Mouse (Mus musculus) neural tube, embryonic 12.5 days (tissue): Measurements from ENCODE around the gene Tpsb2. TPM values are rescaled to one million over a fixed set of nuclear protein-coding genes. Genes with fewer than 3 reads are reported as not detected.

Experiments used
- polyA plus RNA-seq: library from polyadenylated mRNA; unstranded; fragments of >200 nt; fragmentation: Nextera tagmentation; extraction: Ambion mirVana; gene quantifications from 2 replicates; pipeline ENCODE4 v1.2.1, GENCODE M21; 2016

Tpsb2 gene
- polyA plus RNA-seq, 1 experiment from 2014 or later: not detected

Other genes with a start within 250 kb of the Tpsb2 start
- not detected in 2 replicates for gene Ptx4, start 245.5 kb upstream of the Tpsb2 start, polyA plus RNA-seq
- 22.4 and 25.1 TPM in 2 replicates for gene Clcn7, start 232.9 kb upstream of the Tpsb2 start, polyA plus RNA-seq
- gene Ccdc154, start 203.8 kb upstream of the Tpsb2 start, polyA plus RNA-seq: not detected in 2 replicates
- not detected in 2 replicates for gene Gm38655, start 190.8 kb upstream of the Tpsb2 start, polyA plus RNA-seq
- 34.1 and 36.2 TPM in 2 replicates for gene BC003965, start 181.8 kb upstream of the Tpsb2 start, polyA plus RNA-seq
- 9.4 TPM in 2 replicates for gene Unkl, start 177.9 kb upstream of the Tpsb2 start, polyA plus RNA-seq
- gene Gnptg, start 126.2 kb upstream of the Tpsb2 start, polyA plus RNA-seq: 67.1 and 71.3 TPM in 2 replicates
- 66.7 and 67.0 TPM in 2 replicates for gene Tsr3, start 126.1 kb upstream of the Tpsb2 start, polyA plus RNA-seq
- 2.3 and 4.0 TPM in 2 replicates for gene Baiap3, start 109.9 kb upstream of the Tpsb2 start, polyA plus RNA-seq
- 726 and 737 TPM in 2 replicates for gene Ube2i, start 91.7 kb upstream of the Tpsb2 start, polyA plus RNA-seq
- gene Prss34, start 67.9 kb upstream of the Tpsb2 start, polyA plus RNA-seq: not detected in 2 replicates
- gene Prss28, start 57.7 kb upstream of the Tpsb2 start, polyA plus RNA-seq: not detected in 2 replicates
- gene Prss29, start 47.7 kb upstream of the Tpsb2 start, polyA plus RNA-seq: not detected in 2 replicates
- gene Tpsab1, start 20.7 kb upstream of the Tpsb2 start, polyA plus RNA-seq: not detected in 2 replicates
- 0.31 and 0.43 TPM in 2 replicates for gene Tpsg1, start 3.0 kb downstream of the Tpsb2 start, polyA plus RNA-seq
- gene Cacna1h, start 67.5 kb downstream of the Tpsb2 start, polyA plus RNA-seq: 13.0 and 15.2 TPM in 2 replicates
- gene Tekt4, start 88.3 kb downstream of the Tpsb2 start, polyA plus RNA-seq: 0.38 and 0.51 TPM in 2 replicates
- gene Sstr5, start 131.0 kb downstream of the Tpsb2 start, polyA plus RNA-seq: 0.18 TPM in 1 of 2 replicates, not detected in the other
- 8.1 and 9.5 TPM in 2 replicates for gene Sox8, start 204.4 kb downstream of the Tpsb2 start, polyA plus RNA-seq
- 25.2 and 25.8 TPM in 2 replicates for gene Lmf1, start 212.8 kb downstream of the Tpsb2 start, polyA plus RNA-seq